Mouse (Mus musculus): ENCODE data around the gene Dab1. TPM values are rescaled to one million over a fixed set of nuclear protein-coding genes. Genes with fewer than 3 reads are reported as not detected.

The Dab1 gene
- polyA plus RNA-seq, 1 experiment from 2014 or later: 14.3 TPM

- Histone ChIP-seq H3K9me3 (replicated peaks) (no peaks in the 10 kb centered on the region), H3K4me3 (replicated peaks) (no peak overlapping the region), H3K9ac (no peak overlapping the region), H3K27ac (replicated peaks) (no peak overlapping the region), H3K4me2 (replicated peaks) (no peak overlapping the region), H3K27me3 (no peaks in the 10 kb centered on the region), H3K36me3 (no peaks in the 10 kb centered on the region), H3K4me1 (no peaks in the 10 kb centered on the region)
- no peak for ATAC-seq (ENCODE audit: insufficient number of reproducible peaks, low FRiP score, low TSS enrichment, low read depth)
- 24% methylated on average over 3 of the region's 3 CpGs for WGBS
These were observed 425.5 kb downstream of the Dab1 start for GRCm38 (mm10) chr4:104044634-104045033.

- Histone ChIP-seq H3K36me3 (no peaks in the 10 kb centered on the region), H3K4me3 (replicated peaks) (no peak overlapping the region), H3K27ac (replicated peaks) (no peak overlapping the region), H3K4me1 (no peaks in the 10 kb centered on the region), H3K4me2 (replicated peaks) (no peak overlapping the region), H3K9ac (no peak overlapping the region), H3K27me3 (no peaks in the 10 kb centered on the region), H3K9me3 (replicated peaks) (no peaks in the 10 kb centered on the region)
- WGBS: 61% methylated on average over 7 of the region's 7 CpGs
- no peak for ATAC-seq (ENCODE audit: insufficient number of reproducible peaks, low FRiP score, low TSS enrichment, low read depth)
These were observed 429.0 kb downstream of the Dab1 start for GRCm38 (mm10) chr4:104047966-104048804.

- H3K27me3 ChIP-seq: no peaks in the 10 kb centered on the region
- H3K36me3 ChIP-seq: no peaks in the 10 kb centered on the region
- ATAC-seq (ENCODE audit: insufficient number of reproducible peaks, low FRiP score, low TSS enrichment, low read depth): no peak
- H3K4me2 ChIP-seq (replicated peaks): no peak overlapping the region
- H3K9ac ChIP-seq: no peak overlapping the region
- no peaks in the 10 kb centered on the region for H3K4me1 ChIP-seq
- H3K9me3 ChIP-seq (replicated peaks): no peaks in the 10 kb centered on the region
- H3K27ac ChIP-seq (replicated peaks): no peak overlapping the region
- H3K4me3 ChIP-seq (replicated peaks): no peak overlapping the region
These were observed 438.0 kb downstream of the Dab1 start for GRCm38 (mm10) chr4:104057116-104057515.

DNA sequence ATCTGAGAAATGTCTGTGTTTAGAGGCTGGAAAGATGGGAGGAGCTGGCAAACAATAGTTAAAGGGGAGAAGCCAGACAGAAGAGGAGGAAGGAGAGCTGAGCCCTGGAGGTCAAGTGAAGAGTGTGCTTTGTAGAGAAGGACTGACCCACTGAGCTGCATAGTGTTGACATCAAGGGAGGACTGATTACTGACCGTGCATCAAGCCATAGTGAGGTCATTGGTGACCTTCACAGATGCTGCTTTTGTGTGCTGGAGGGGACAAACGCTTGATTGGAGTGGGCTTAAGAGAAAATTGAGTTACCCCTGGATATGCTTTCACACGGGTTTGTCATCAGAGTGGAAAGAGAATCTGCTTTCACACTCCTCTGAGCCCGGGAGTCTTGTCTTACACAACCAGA, 440.4 kb downstream of the Dab1 start:
- Histone ChIP-seq H3K4me1 (no peaks in the 10 kb centered on the region), H3K27ac (replicated peaks) (no peak overlapping the region), H3K4me3 (replicated peaks) (no peak overlapping the region), H3K36me3 (no peaks in the 10 kb centered on the region), H3K4me2 (replicated peaks) (no peak overlapping the region), H3K9ac (no peak overlapping the region), H3K27me3 (no peaks in the 10 kb centered on the region), H3K9me3 (replicated peaks) (no peaks in the 10 kb centered on the region)
- WGBS: 43% methylated on average over 4 of the region's 4 CpGs
- ATAC-seq (ENCODE audit: insufficient number of reproducible peaks, low FRiP score, low TSS enrichment, low read depth): no peak

- no peak overlapping the region for H3K4me3 ChIP-seq (replicated peaks)
- no peak overlapping the region for H3K27ac ChIP-seq (replicated peaks)
- no peaks in the 10 kb centered on the region for H3K27me3 ChIP-seq
- H3K9ac ChIP-seq: no peak overlapping the region
- 84% methylated on average over 4 of the region's 4 CpGs for WGBS
- no peak overlapping the region for H3K4me2 ChIP-seq (replicated peaks)
- H3K36me3 ChIP-seq: no peaks in the 10 kb centered on the region
- no peaks in the 10 kb centered on the region for H3K4me1 ChIP-seq
- ATAC-seq (ENCODE audit: insufficient number of reproducible peaks, low FRiP score, low TSS enrichment, low read depth): no peak
- H3K9me3 ChIP-seq (replicated peaks): no peaks in the 10 kb centered on the region
These were observed 443.2 kb downstream of the Dab1 start for GRCm38 (mm10) chr4:104062356-104062755.

DNA sequence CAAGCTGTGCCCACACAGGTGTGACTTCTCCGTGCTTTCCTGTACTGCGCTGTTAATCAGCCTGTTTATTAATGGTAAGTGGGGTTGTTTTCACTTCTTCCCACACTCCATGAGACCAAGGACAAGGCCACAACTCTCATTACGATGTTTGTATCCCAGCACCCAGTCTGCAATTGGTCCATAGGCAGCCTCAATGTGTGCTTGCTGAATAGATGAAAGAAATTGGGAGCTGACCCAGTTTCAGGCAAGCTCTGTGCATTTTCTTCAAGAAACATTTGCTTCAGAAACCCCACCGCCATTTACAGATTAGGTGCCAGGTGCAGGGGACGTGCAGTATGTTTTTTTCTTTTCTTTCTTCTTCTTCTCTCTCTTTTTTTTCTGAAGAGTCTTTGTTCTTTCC, 447.7 kb downstream of the Dab1 start:
- no peaks in the 10 kb centered on the region for H3K9me3 ChIP-seq (replicated peaks)
- no peak overlapping the region for H3K4me3 ChIP-seq (replicated peaks)
- H3K9ac ChIP-seq: no peak overlapping the region
- no peak for ATAC-seq (ENCODE audit: insufficient number of reproducible peaks, low FRiP score, low TSS enrichment, low read depth)
- no peaks in the 10 kb centered on the region for H3K36me3 ChIP-seq
- no peaks in the 10 kb centered on the region for H3K27me3 ChIP-seq
- no peak overlapping the region for H3K27ac ChIP-seq (replicated peaks)
- H3K4me1 ChIP-seq: no peaks in the 10 kb centered on the region
- 81% methylated on average over 5 of the region's 5 CpGs for WGBS
- H3K4me2 ChIP-seq (replicated peaks): no peak overlapping the region

DNA sequence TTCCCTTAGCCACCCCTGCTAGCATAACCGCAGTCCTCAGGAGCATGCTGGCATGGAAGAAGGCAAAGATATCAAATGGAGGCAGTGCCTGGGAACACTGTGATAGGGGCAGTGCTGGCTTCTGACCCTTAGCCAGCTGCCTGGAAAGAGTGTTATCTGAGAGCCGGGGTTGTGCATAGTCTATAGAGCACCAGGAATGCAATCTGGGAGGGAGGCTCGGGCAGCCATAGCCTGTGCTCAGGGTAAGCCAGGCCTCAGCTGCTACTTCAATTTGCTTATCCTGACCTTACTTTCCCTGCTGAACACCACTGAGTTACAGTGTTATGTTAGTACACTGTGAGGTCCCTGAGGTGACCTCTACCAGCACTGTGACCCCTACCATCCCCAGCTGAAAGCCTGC, 448.6 kb downstream of the Dab1 start:
- Histone ChIP-seq H3K9ac (no peak overlapping the region), H3K27me3 (no peaks in the 10 kb centered on the region), H3K27ac (replicated peaks) (no peak overlapping the region), H3K4me2 (replicated peaks) (no peak overlapping the region), H3K4me1 (no peaks in the 10 kb centered on the region), H3K9me3 (replicated peaks) (no peaks in the 10 kb centered on the region), H3K4me3 (replicated peaks) (no peak overlapping the region), H3K36me3 (no peaks in the 10 kb centered on the region)
- ATAC-seq (ENCODE audit: insufficient number of reproducible peaks, low FRiP score, low TSS enrichment, low read depth): no peak
- WGBS: 56% methylated on average over 3 of the region's 3 CpGs

DNA sequence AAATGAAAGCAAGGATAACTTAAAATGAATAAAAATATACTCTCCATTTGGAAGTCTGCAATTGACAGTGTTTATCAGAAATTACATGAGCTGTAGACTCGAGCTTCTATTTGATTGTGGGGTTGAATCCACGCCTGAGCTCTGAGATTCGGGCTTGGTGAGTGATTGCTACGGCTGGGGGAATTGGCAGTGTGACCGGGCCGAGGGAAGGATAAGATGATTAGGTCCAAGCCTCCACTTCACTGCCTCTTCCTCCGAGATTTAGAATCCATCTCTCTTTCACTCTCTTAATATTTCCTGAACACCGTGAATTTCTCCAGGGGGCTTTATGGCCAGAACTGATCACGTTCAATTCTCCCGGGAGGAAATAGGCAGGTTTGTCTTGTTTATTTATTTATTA, 452.1 kb downstream of the Dab1 start:
- H3K36me3 ChIP-seq: no peaks in the 10 kb centered on the region
- no peaks in the 10 kb centered on the region for H3K9me3 ChIP-seq (replicated peaks)
- H3K4me1 ChIP-seq: no peaks in the 10 kb centered on the region
- ATAC-seq (ENCODE audit: insufficient number of reproducible peaks, low FRiP score, low TSS enrichment, low read depth): no peak
- H3K27ac ChIP-seq (replicated peaks): no peak overlapping the region
- no peaks in the 10 kb centered on the region for H3K27me3 ChIP-seq
- 65% methylated on average over 10 of the region's 10 CpGs for WGBS
- H3K9ac ChIP-seq: no peak overlapping the region
- H3K4me3 ChIP-seq (replicated peaks): no peak overlapping the region
- H3K4me2 ChIP-seq (replicated peaks): no peak overlapping the region

- 66% methylated on average over 7 of the region's 7 CpGs for WGBS
- no peaks in the 10 kb centered on the region for H3K4me1 ChIP-seq
- ATAC-seq (ENCODE audit: insufficient number of reproducible peaks, low FRiP score, low TSS enrichment, low read depth): no peak
These were observed 454.8 kb downstream of the Dab1 start for GRCm38 (mm10) chr4:104073920-104074459.

DNA sequence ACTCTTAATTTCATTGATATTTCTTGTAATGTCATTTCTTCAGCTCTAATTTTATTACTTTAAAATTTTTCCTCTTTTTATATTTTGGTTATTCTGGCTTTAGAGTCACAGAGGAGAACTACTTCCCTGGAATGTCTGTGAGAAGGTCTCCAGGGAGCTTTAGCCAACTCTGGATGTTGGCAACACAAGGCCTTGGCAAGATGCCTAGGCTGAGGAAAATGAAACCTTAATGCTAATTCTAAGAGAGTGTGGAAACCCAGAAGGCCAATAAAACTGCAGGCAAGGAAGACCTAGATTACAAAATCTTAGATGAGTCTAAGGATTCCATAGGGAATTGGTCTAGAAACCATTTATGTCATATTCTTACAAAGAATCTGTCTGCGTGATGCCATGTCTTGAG, 458.6 kb downstream of the Dab1 start:
- no peaks in the 10 kb centered on the region for H3K27me3 ChIP-seq
- H3K4me3 ChIP-seq (replicated peaks): no peak overlapping the region
- no peak for ATAC-seq (ENCODE audit: insufficient number of reproducible peaks, low FRiP score, low TSS enrichment, low read depth)
- no peak overlapping the region for H3K4me2 ChIP-seq (replicated peaks)
- H3K27ac ChIP-seq (replicated peaks): no peak overlapping the region
- 77% methylated on average over 1 of the region's 1 CpGs for WGBS
- no peaks in the 10 kb centered on the region for H3K36me3 ChIP-seq
- no peaks in the 10 kb centered on the region for H3K4me1 ChIP-seq
- H3K9me3 ChIP-seq (replicated peaks): no peaks in the 10 kb centered on the region
- H3K9ac ChIP-seq: no peak overlapping the region

More at GRCm38 (mm10) chr4:104073920-104074459, 454.8 kb downstream of the Dab1 start:
- Histone ChIP-seq H3K9me3 (replicated peaks) (no peaks in the 10 kb centered on the region), H3K27ac (replicated peaks) (no peak overlapping the region), H3K4me2 (replicated peaks) (no peak overlapping the region), H3K36me3 (no peaks in the 10 kb centered on the region), H3K9ac (no peak overlapping the region), H3K27me3 (no peaks in the 10 kb centered on the region), H3K4me3 (replicated peaks) (no peak overlapping the region)

- Histone ChIP-seq H3K27me3 (no peaks in the 10 kb centered on the region), H3K4me3 (replicated peaks) (no peak overlapping the region), H3K4me1 (0 out of 2 replicates have a peak, but pooled peaks cover 4% of the 10 kb centered on the region), H3K36me3 (no peaks in the 10 kb centered on the region), H3K9ac (no peak overlapping the region), H3K27ac (replicated peaks) (no peak overlapping the region), H3K9me3 (replicated peaks) (no peaks in the 10 kb centered on the region), H3K4me2 (replicated peaks) (no peak overlapping the region)
- WGBS: 20% methylated on average over 6 of the region's 6 CpGs
- peak; percentile 43; the same call in 1 of the 2 replicates for ATAC-seq (ENCODE audit: insufficient number of reproducible peaks, low FRiP score, low TSS enrichment, low read depth)
These were observed 487.1 kb downstream of the Dab1 start for GRCm38 (mm10) chr4:104106299-104106698.

DNA sequence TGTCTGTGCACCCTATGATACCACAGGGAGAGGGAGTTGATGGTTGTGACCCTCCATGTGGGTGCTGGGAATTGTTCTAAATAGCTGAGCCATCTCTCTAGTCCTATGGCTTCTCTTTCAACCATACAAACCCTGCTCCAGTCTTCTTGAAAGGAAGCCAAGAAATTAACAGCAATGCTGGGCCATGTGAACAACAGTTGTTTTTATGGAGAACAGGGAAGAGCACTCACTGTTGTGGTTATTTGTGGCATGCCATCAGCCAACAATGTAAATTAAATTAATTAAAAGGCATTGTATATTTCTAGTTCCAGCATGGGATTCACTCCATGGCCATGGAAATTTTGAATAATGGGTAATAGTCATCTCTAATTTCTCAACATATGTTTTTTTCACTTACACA, 492.5 kb downstream of the Dab1 start:
- 0 out of 2 replicates have a peak, but pooled peaks have one; percentile 27 for ATAC-seq (ENCODE audit: insufficient number of reproducible peaks, low FRiP score, low TSS enrichment, low read depth)
- Histone ChIP-seq H3K27me3 (no peaks in the 10 kb centered on the region), H3K4me1 (0 out of 2 replicates have a peak, but pooled peaks cover 5% of the 10 kb centered on the region), H3K4me2 (replicated peaks) (no peak overlapping the region), H3K27ac (replicated peaks) (no peak overlapping the region; the same call in 1 of the 2 replicates), H3K9me3 (replicated peaks) (no peaks in the 10 kb centered on the region), H3K36me3 (no peaks in the 10 kb centered on the region), H3K4me3 (replicated peaks) (no peak overlapping the region), H3K9ac (no peak overlapping the region)
